Mouse (Mus musculus): Measurements from ENCODE around the gene Naif1. TPM values are rescaled to one million over a fixed set of nuclear protein-coding genes. Genes with fewer than 3 reads are reported as not detected.

The Naif1 gene
- polyA plus RNA-seq (2015; fragmentation: Nextera tagmentation; extraction: Ambion mirVana) = 3.3 and 3.5 TPM in 2 replicates

DNA sequence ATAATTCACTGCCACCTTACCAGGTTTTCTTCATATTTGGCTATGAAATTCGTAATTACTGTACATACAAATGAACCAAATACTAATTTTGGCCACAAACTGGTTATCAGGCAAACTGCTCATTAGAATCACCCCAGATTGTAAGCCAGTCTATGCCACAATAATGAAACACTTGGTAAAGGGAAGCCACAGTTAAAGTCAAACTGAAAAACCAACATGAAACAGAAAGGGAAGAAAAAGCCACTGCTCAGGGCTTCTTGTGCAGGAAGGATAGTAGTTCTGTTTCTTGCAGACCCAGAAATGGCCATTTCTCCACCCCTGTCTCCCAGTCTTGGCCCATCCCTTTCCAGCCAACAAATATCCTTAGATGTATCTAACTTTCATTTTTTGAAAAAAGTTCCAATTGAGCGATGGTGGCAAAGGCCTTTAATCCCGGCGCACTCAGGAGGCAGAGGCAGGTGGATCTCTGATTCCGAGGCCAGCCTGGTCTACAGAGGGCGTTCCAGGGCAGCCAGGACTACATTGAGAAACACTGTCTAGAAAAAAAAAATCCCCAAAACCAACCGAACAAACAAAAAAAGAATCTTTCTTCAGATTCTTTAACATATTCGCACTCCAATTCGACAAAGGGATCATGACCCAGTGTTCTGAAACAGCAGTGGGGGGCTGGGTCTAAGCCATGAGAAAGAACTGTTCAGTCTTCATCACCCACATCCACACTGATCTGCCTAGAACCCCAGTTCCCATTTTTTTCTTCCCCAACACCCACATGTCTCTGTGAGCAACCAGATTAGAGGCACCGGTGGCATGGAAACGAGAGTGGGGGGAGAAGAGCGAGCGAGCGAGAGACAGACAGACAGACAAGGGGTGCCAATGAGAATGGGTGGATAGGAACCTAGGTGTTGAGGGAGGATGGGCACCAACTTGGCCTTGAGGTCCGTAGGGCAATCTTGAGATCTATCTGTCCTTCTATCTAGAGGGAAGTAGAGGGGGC lies at the start of gene Naif1:
TSS of gene Naif1 (plus strand) at position 697 of the 994 bp plus-strand sequence.

DNA sequence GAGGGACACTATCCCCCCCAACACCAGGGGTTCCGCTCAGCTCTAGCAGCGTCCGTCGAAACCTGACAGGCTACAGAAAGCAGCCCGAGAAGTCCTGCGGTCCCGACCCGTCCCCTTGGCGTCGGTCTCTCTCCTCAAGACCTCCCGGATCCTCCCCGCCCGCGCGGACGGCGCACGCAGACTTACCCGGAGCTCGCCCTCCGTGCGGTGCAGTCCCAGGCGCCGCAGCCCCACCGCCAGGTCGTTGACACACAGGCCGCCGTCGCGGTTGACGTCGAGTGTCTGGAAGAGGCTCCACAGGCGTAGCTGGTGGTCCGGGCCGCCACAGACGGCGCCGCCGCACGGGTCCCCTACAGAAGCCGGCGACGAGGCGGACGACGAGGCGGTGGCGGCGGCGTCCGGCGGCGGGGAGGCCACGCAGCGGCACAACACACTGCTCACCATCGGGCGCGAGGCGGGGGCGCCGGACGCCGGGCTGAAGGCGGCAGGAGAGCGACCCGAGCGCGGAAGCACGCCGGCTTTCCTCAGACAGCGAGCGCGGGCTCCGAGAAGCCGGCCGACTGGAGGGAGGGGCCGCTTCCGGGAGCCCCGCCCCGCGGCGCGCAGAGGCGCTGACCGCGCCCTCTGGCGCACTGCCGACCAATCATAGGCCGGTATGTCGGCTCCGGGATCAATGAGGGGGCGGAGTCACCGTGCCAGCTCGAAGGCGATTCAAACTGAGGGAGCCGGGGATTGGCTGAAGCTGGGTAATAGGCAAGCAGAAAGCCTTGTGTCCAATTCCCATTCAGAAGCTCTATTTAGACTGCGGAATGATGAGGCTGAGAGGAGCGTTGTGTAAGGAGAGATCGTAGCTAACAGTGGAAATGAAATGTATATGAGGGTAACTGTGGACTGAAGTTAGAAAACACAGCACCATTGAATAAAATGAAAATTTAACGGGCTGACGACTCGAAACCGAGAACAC lies 906 bp downstream of the Naif1 start, which contains the start of gene Slc25a25:
TSS of gene Slc25a25 (minus strand) at position 565 of the 964 bp plus-strand sequence.

Other genes with a start within 250 kb of the Naif1 start
- 8.9 and 12.6 TPM in 2 replicates for gene Pomt1, start 213.9 kb upstream of the Naif1 start, polyA plus RNA-seq (2015; fragmentation: Nextera tagmentation; extraction: Ambion mirVana)
- gene Uck1, start 190.3 kb upstream of the Naif1 start, polyA plus RNA-seq (2015; fragmentation: Nextera tagmentation; extraction: Ambion mirVana) = 29.8 and 49.7 TPM in 2 replicates
- 24.9 and 25.5 TPM in 2 replicates for gene Golga2, start 163.1 kb upstream of the Naif1 start, polyA plus RNA-seq (2015; fragmentation: Nextera tagmentation; extraction: Ambion mirVana)
- gene Swi5, start 162.4 kb upstream of the Naif1 start, polyA plus RNA-seq (2015; fragmentation: Nextera tagmentation; extraction: Ambion mirVana) = 184 and 245 TPM in 2 replicates
- gene Ciz1, start 98.1 kb upstream of the Naif1 start, polyA plus RNA-seq (2015; fragmentation: Nextera tagmentation; extraction: Ambion mirVana) = 49.4 and 53.8 TPM in 2 replicates
- 6.6 and 8.2 TPM in 2 replicates for gene Dnm1, start 97.1 kb upstream of the Naif1 start, polyA plus RNA-seq (2015; fragmentation: Nextera tagmentation; extraction: Ambion mirVana)
- gene 1110008P14Rik, start 68.5 kb upstream of the Naif1 start, polyA plus RNA-seq (2015; fragmentation: Nextera tagmentation; extraction: Ambion mirVana) = 156 and 159 TPM in 2 replicates
- 9.3 and 20.6 TPM in 2 replicates for gene Lcn2, start 62.2 kb upstream of the Naif1 start, polyA plus RNA-seq (2015; fragmentation: Nextera tagmentation; extraction: Ambion mirVana)
- gene Ptges2, start 54.6 kb upstream of the Naif1 start, polyA plus RNA-seq (2015; fragmentation: Nextera tagmentation; extraction: Ambion mirVana) = 48.2 and 52.8 TPM in 2 replicates
- 6.7 and 10.8 TPM in 2 replicates for gene Slc25a25, start 988 bp downstream of the Naif1 start, polyA plus RNA-seq (2015; fragmentation: Nextera tagmentation; extraction: Ambion mirVana)
- gene Fam102a, start 84.9 kb downstream of the Naif1 start, polyA plus RNA-seq (2015; fragmentation: Nextera tagmentation; extraction: Ambion mirVana) = 1.8 and 3.1 TPM in 2 replicates
- 50.5 and 51.5 TPM in 2 replicates for gene Dpm2, start 120.4 kb downstream of the Naif1 start, polyA plus RNA-seq (2015; fragmentation: Nextera tagmentation; extraction: Ambion mirVana)
- not detected in 2 replicates for gene Pip5kl1, start 124.3 kb downstream of the Naif1 start, polyA plus RNA-seq (2015; fragmentation: Nextera tagmentation; extraction: Ambion mirVana)
- not detected in 2 replicates for gene 9430097D07Rik, start 125.2 kb downstream of the Naif1 start, polyA plus RNA-seq (2015; fragmentation: Nextera tagmentation; extraction: Ambion mirVana)
- 72.8 and 75.4 TPM in 2 replicates for gene St6galnac4, start 136.6 kb downstream of the Naif1 start, polyA plus RNA-seq (2015; fragmentation: Nextera tagmentation; extraction: Ambion mirVana)
- gene St6galnac6, start 149.3 kb downstream of the Naif1 start, polyA plus RNA-seq (2015; fragmentation: Nextera tagmentation; extraction: Ambion mirVana) = 30.5 and 35.3 TPM in 2 replicates
- gene Ak1, start 171.3 kb downstream of the Naif1 start, polyA plus RNA-seq (2015; fragmentation: Nextera tagmentation; extraction: Ambion mirVana) = 1,121 and 1,290 TPM in 2 replicates
- 53.3 and 56.7 TPM in 2 replicates for gene Eng, start 196.1 kb downstream of the Naif1 start, polyA plus RNA-seq (2015; fragmentation: Nextera tagmentation; extraction: Ambion mirVana)

All from skeletal muscle tissue, postnatal 0 days (tissue).